Mouse (Mus musculus) leukemia stem cell, adult 10-12 weeks (primary cell): ENCODE results near the gene Stxbp1. TPM values are rescaled to one million over a fixed set of nuclear protein-coding genes. Genes with fewer than 3 reads are reported as not detected.

Experiments used
- polyA plus RNA-seq: library from polyadenylated mRNA; stranded (reverse); fragments of >175 nt; gene quantifications from 2 replicates; pipeline ENCODE4 v1.2.3, GENCODE M21; 2012; ENCODE audit warnings: low replicate concordance

Stxbp1 gene
- 3.1 and 6.5 TPM in 2 replicates for polyA plus RNA-seq

GRCm38 (mm10) chr2:32846805-32847467, at the start of gene Stxbp1:
Gene Stxbp1 (minus strand): TSS chr2:32847245.

GRCm38 (mm10) chr2:32875675-32876489, 28.8 kb upstream of the Stxbp1 start, which contains the start of gene Fam129b:
Gene Fam129b (plus strand): TSS chr2:32876114.

GRCm38 (mm10) chr2:32784048-32784681, 62.9 kb downstream of the Stxbp1 start, which contains the start of gene Cfap157:
Gene Cfap157 (minus strand): TSS chr2:32784428.

GRCm38 (mm10) chr2:32775359-32776074, 71.5 kb downstream of the Stxbp1 start, which contains the start of the genes Ttc16 and Ptrh1:
Gene Ttc16 (minus strand): TSS chr2:32775633.
Gene Ptrh1 (plus strand): TSS chr2:32775786.

GRCm38 (mm10) chr2:32757056-32757845, 89.8 kb downstream of the Stxbp1 start, which contains the start of gene Tor2a:
Gene Tor2a (plus strand): TSS chr2:32757234.

GRCm38 (mm10) chr2:32740916-32741272, 106.2 kb downstream of the Stxbp1 start, which contains the start of gene 6330409D20Rik:
Gene 6330409D20Rik (minus strand): TSS chr2:32741016.

Other genes starting within 250 kb of the Stxbp1 start
- gene St6galnac6, start 247.5 kb downstream of the Stxbp1 start, polyA plus RNA-seq: 39.1 and 52.2 TPM in 2 replicates
- 1.6 and 2.2 TPM in 2 replicates for gene Ak1, start 225.5 kb downstream of the Stxbp1 start, polyA plus RNA-seq
- gene Eng, start 200.7 kb downstream of the Stxbp1 start, polyA plus RNA-seq: 89.9 and 110 TPM in 2 replicates
- 258 and 389 TPM in 2 replicates for gene Fpgs, start 143.1 kb downstream of the Stxbp1 start, polyA plus RNA-seq
- gene Cdk9, start 134.2 kb downstream of the Stxbp1 start, polyA plus RNA-seq: 38.8 and 118 TPM in 2 replicates
- 29.1 and 30.6 TPM in 2 replicates for gene Sh2d3c, start 126.2 kb downstream of the Stxbp1 start, polyA plus RNA-seq
- gene 6330409D20Rik, start 106.2 kb downstream of the Stxbp1 start, polyA plus RNA-seq: not detected in 2 replicates
- gene Tor2a, start 90.0 kb downstream of the Stxbp1 start, polyA plus RNA-seq: 43.2 and 120 TPM in 2 replicates
- gene Ttc16, start 71.6 kb downstream of the Stxbp1 start, polyA plus RNA-seq: 0.10 and 0.16 TPM in 2 replicates
- 6.5 and 19.0 TPM in 2 replicates for gene Ptrh1, start 71.5 kb downstream of the Stxbp1 start, polyA plus RNA-seq
- not detected in 2 replicates for gene Cfap157, start 62.8 kb downstream of the Stxbp1 start, polyA plus RNA-seq
- gene Fam129b, start 28.9 kb upstream of the Stxbp1 start, polyA plus RNA-seq: 10.7 and 18.4 TPM in 2 replicates
- gene Rpl12, start 114.3 kb upstream of the Stxbp1 start, polyA plus RNA-seq: 749 and 1,306 TPM in 2 replicates
- gene Lrsam1, start 114.4 kb upstream of the Stxbp1 start, polyA plus RNA-seq: 8.3 and 8.9 TPM in 2 replicates
- gene Slc2a8, start 134.8 kb upstream of the Stxbp1 start, polyA plus RNA-seq: 169 and 366 TPM in 2 replicates